Mouse (Mus musculus): ENCODE results near the gene Naglu.

Gene Naglu

DNA sequence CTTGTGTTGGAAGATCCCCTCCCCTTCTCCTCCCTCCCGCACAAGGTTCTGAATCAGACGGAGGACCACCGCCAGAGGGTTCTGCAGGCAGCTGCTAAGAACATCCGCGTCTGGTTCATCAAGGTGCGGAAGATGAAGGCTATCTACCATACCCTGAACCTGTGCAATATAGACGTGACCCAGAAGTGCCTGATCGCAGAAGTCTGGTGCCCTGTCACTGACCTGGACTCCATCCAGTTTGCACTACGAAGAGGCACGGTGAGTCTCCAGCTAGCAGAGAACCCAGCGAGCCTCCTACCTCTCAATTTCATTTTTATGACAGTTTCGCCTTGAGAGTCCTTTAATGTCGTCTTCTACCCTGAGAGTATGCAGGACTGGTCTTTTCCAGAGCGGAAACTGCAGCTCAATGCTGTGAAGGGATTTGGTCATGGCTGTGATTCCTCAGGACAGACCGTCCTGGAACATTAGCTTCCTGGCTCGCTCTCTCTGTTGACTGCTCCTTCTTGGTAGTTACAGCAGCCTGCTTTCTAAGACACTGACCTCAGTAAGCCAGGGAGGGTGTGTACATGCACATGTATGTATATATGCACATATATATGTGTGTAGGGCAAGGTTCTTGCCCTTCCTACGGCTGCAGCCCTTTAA is 35.8 kb upstream of the Naglu start:
- Histone ChIP-seq H3K4me1 (replicated peaks; ENCODE audit: low read depth, low read length) (no peaks in the 10 kb centered on the region), H3K27me3 (ENCODE audit: insufficient read depth, low read length) (no peaks in the 10 kb centered on the region), H3K4me3 (replicated peaks; ENCODE audit: low read length) (no peak overlapping the region), H3K9me3 (ENCODE audit: low read length) (no peaks in the 10 kb centered on the region), H3K36me3 (ENCODE audit: insufficient read depth, low read length) (peaks cover 53% of the 10 kb centered on the region)
- TF ChIP-seq CTCF (conservative IDR thresholded peaks at IDR 0.05; ENCODE audit: low read length) (no peak), NANOG (IDR thresholded peaks at IDR 0.05; ENCODE audit: borderline replicate concordance, low read length) (no peak), POU5F1 (IDR thresholded peaks at IDR 0.05; ENCODE audit: borderline replicate concordance, low read length) (no peak)

DNA sequence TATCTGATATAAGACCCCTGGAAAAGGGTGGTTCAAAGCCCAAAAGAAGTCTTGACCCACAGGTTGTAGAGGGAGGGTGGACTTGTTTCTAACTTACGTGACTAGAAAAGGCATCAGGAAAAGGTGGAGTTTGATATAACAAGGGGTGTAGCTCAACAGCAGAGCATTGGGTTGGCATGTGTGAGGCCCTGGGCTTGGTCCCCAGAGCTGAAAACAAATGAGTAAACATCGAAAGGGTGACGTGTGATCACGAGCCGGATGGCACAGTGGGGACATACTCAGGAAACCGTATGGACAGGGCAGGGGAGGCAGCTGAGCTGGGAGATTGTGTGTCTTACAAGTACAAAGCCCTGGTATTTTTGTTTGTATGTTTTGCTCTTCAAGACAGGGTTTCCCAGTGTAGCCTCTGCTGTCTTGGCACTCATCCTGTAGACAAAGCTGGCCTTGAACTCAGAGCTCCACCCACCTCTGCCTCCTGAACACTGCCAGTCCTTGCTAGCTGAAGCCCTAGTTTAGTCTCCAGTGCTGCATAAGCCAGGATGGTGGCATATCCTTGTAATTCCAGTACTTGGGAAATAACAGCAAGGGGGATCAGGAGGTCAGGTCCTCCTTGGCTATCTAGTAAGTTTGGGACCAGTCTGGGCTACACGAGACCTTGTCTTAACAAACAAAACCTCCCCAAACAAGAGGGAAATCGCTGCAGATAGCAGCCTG is 35.0 kb upstream of the Naglu start:
- no peaks in the 10 kb centered on the region for H3K4me1 ChIP-seq (replicated peaks; ENCODE audit: low read depth, low read length)
- no peak overlapping the region for H3K4me3 ChIP-seq (replicated peaks; ENCODE audit: low read length)
- TF ChIP-seq NANOG (IDR thresholded peaks at IDR 0.05; ENCODE audit: borderline replicate concordance, low read length) (no peak), CTCF (conservative IDR thresholded peaks at IDR 0.05; ENCODE audit: low read length) (no peak), POU5F1 (IDR thresholded peaks at IDR 0.05; ENCODE audit: borderline replicate concordance, low read length) (no peak)
- H3K9me3 ChIP-seq (ENCODE audit: low read length), result no peaks in the 10 kb centered on the region
- no peaks in the 10 kb centered on the region for H3K27me3 ChIP-seq (ENCODE audit: insufficient read depth, low read length)
- H3K36me3 ChIP-seq (ENCODE audit: insufficient read depth, low read length), result peaks cover 51% of the 10 kb centered on the region

DNA sequence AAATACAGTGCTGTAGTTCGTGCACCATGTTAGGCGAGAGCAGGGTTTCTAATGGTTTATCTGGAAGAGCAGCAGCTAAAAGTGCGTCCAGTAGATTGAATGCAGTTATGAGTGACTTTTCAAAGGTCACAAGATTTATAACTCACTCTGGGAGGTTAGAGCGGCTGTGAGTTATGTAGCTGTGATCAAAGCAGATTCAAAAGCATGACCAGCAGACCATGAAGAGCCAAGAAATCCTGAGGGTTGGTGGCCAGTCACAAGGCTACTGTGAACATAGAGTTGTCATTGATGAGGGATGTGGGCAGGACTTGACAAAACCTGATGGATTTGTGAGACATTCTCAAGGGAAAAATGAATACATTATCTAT is 34.5 kb upstream of the Naglu start:
- Histone ChIP-seq H3K4me1 (replicated peaks; ENCODE audit: low read depth, low read length) (no peaks in the 10 kb centered on the region), H3K9me3 (ENCODE audit: low read length) (no peaks in the 10 kb centered on the region), H3K36me3 (ENCODE audit: insufficient read depth, low read length) (peaks cover 51% of the 10 kb centered on the region), H3K27me3 (ENCODE audit: insufficient read depth, low read length) (no peaks in the 10 kb centered on the region), H3K4me3 (replicated peaks; ENCODE audit: low read length) (no peak overlapping the region)
- TF ChIP-seq NANOG (IDR thresholded peaks at IDR 0.05; ENCODE audit: borderline replicate concordance, low read length), result no peak
- no peak for TF ChIP-seq CTCF (conservative IDR thresholded peaks at IDR 0.05; ENCODE audit: low read length)

DNA sequence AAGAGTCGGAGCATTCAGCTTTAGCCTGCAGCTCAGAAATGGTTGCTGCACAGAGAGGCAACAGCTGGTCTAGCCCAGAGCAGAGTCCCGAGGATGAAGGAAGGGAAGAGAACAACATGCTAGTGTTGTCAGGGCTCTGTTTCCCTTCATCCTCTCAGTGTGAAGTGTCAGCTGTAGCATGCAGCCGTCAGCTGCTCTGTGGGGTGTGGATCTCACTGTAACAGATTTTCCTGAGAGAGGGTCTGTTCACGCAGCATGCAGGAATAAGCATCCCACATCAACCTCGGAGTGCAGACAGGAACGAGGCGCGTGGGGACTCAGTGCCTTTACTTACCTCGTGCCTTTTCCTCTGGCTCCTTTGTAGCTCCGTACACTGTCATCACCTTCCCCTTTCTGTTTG is 32.0 kb upstream of the Naglu start:
- no peaks in the 10 kb centered on the region for H3K27me3 ChIP-seq (ENCODE audit: insufficient read depth, low read length)
- H3K9me3 ChIP-seq (ENCODE audit: low read length), result no peaks in the 10 kb centered on the region
- H3K4me3 ChIP-seq (replicated peaks; ENCODE audit: low read length), result no peak overlapping the region
- TF ChIP-seq POU5F1 (IDR thresholded peaks at IDR 0.05; ENCODE audit: borderline replicate concordance, low read length), result no peak
- TF ChIP-seq NANOG (IDR thresholded peaks at IDR 0.05; ENCODE audit: borderline replicate concordance, low read length), result no peak
- H3K4me1 ChIP-seq (replicated peaks; ENCODE audit: low read depth, low read length), result no peaks in the 10 kb centered on the region
- H3K36me3 ChIP-seq (ENCODE audit: insufficient read depth, low read length), result peaks cover 56% of the 10 kb centered on the region

DNA sequence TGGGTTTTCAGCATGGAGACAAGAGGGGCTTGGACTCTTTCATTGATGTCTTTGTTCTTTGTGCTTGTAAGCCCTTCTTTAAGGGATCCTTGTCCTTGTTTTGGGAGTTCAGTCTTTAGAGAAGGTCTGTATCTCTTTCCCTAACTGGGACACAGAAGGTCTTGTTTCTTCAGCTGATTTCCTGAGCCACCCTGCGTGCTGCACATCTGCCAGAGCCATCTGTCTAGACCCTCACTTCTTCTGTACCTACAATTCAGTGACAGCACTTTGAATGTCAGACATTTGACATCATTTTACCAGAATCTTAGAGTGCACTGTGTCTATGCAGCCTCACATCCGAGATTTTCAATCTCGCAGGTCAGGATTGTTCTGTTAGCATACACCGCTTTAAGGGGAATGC is 24.0 kb upstream of the Naglu start:
- peaks cover 61% of the 10 kb centered on the region for H3K36me3 ChIP-seq (ENCODE audit: insufficient read depth, low read length)
- H3K4me3 ChIP-seq (replicated peaks; ENCODE audit: low read length), result no peak overlapping the region
- peaks cover 13% of the 10 kb centered on the region for H3K4me1 ChIP-seq (replicated peaks; ENCODE audit: low read depth, low read length)
- TF ChIP-seq POU5F1 (IDR thresholded peaks at IDR 0.05; ENCODE audit: borderline replicate concordance, low read length) (no peak), CTCF (conservative IDR thresholded peaks at IDR 0.05; ENCODE audit: low read length) (no peak), NANOG (IDR thresholded peaks at IDR 0.05; ENCODE audit: borderline replicate concordance, low read length) (no peak)
- no peaks in the 10 kb centered on the region for H3K9me3 ChIP-seq (ENCODE audit: low read length)
- no peaks in the 10 kb centered on the region for H3K27me3 ChIP-seq (ENCODE audit: insufficient read depth, low read length)

DNA sequence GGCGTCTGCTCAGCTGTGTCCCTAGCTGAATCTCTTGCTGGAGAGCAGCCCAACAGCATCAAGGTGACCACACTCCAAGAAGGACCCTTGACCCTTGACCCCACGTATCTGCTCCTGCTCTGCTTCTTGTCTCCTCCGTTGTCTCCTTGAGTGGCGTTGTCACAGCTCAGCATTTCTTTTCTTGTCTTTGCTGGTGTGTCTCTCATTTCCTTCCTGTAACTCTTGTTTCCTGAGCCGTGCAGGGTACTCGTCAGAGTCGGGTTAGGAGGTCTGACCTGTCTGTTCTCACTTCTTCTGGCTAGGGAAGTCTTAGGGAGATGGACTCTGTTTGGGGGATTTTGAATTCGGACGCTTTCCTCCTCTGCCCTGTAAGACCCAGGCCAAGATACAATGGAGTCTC is 23.4 kb upstream of the Naglu start:
- peaks cover 63% of the 10 kb centered on the region for H3K36me3 ChIP-seq (ENCODE audit: insufficient read depth, low read length)
- H3K4me1 ChIP-seq (replicated peaks; ENCODE audit: low read depth, low read length), result peaks cover 13% of the 10 kb centered on the region
- TF ChIP-seq NANOG (IDR thresholded peaks at IDR 0.05; ENCODE audit: borderline replicate concordance, low read length) (no peak), CTCF (conservative IDR thresholded peaks at IDR 0.05; ENCODE audit: low read length) (no peak), POU5F1 (IDR thresholded peaks at IDR 0.05; ENCODE audit: borderline replicate concordance, low read length) (no peak)

DNA sequence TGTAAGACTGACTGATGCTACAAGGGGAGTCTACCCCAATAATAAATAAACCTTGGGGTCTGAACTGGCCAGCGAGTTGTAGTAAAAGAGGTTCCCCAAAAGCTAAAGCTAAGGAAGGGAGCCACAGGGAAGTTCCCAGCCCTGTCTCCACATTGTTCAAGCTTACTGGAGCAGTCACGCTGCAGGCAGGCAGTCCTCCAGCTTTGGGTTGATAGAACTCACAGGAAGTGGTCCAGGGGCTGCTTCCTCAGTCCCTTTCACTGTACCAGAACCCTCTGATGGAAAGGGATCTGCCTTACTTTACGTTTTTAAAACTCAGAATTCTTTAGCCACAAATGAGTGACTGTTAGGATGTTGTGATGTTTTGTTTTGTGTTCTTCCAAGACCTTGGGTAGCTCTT is 22.3 kb upstream of the Naglu start:
- Histone ChIP-seq H3K9me3 (ENCODE audit: low read length) (no peaks in the 10 kb centered on the region), H3K4me1 (replicated peaks; ENCODE audit: low read depth, low read length) (peaks cover 13% of the 10 kb centered on the region), H3K4me3 (replicated peaks; ENCODE audit: low read length) (no peak overlapping the region), H3K36me3 (ENCODE audit: insufficient read depth, low read length) (peaks cover 56% of the 10 kb centered on the region), H3K27me3 (ENCODE audit: insufficient read depth, low read length) (no peaks in the 10 kb centered on the region)
- TF ChIP-seq NANOG (IDR thresholded peaks at IDR 0.05; ENCODE audit: borderline replicate concordance, low read length), result no peak
- no peak for TF ChIP-seq CTCF (conservative IDR thresholded peaks at IDR 0.05; ENCODE audit: low read length)
- TF ChIP-seq POU5F1 (IDR thresholded peaks at IDR 0.05; ENCODE audit: borderline replicate concordance, low read length), result no peak

More for the DNA sequence above, 23.4 kb upstream of the Naglu start:
- Histone ChIP-seq H3K27me3 (ENCODE audit: insufficient read depth, low read length) (no peaks in the 10 kb centered on the region), H3K9me3 (ENCODE audit: low read length) (no peaks in the 10 kb centered on the region), H3K4me3 (replicated peaks; ENCODE audit: low read length) (no peak overlapping the region)

DNA sequence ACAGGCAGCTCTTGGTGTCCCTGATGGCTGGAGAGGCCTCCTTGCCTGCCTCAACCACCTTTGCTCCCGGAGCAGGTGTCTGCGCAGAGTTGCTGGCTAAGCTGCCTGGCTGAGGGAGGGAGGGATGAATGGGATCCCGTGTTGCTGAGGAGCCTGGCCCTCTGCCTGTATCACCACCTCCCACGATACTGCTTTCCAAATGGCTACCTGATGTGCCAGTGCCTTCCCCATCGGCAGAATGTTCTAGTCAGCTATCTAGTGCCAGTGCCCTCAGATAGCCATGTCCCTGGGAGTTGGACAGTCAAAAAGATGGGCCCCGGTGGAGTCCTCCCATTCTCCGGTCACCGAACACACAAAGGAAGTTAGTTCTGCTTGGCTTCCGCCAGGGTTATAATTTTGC is 19.5 kb upstream of the Naglu start:
- Histone ChIP-seq H3K4me3 (replicated peaks; ENCODE audit: low read length) (no peak overlapping the region), H3K4me1 (replicated peaks; ENCODE audit: low read depth, low read length) (peaks cover 31% of the 10 kb centered on the region), H3K9me3 (ENCODE audit: low read length) (peaks cover 4% of the 10 kb centered on the region), H3K27me3 (ENCODE audit: insufficient read depth, low read length) (no peaks in the 10 kb centered on the region), H3K36me3 (ENCODE audit: insufficient read depth, low read length) (peaks cover 28% of the 10 kb centered on the region)
- no peak for TF ChIP-seq NANOG (IDR thresholded peaks at IDR 0.05; ENCODE audit: borderline replicate concordance, low read length)

DNA sequence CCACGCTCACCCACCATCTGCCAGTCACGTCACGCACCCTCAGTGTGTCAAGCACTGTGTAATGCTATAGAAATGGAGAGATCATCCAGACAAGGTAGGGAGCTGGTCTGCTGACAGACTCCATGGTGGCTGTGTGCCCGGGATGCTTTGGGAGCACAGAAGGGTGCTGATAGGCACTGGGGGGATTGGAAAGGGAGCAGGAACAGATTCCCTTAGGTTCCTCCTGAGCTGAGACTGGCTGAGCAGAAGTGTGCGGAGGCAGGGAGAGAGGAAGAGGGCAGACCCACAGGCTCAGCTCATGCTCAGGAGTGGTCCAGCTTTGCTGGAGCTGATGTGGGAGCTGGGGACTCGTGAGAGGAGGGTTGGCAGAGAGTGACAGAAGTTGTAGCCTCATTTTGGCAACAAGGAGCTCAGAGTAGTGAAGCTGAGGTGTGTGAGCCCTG is 18.7 kb upstream of the Naglu start:
- no peaks in the 10 kb centered on the region for H3K27me3 ChIP-seq (ENCODE audit: insufficient read depth, low read length)
- TF ChIP-seq POU5F1 (IDR thresholded peaks at IDR 0.05; ENCODE audit: borderline replicate concordance, low read length), result no peak
- TF ChIP-seq NANOG (IDR thresholded peaks at IDR 0.05; ENCODE audit: borderline replicate concordance, low read length), result no peak
- no peak for TF ChIP-seq CTCF (conservative IDR thresholded peaks at IDR 0.05; ENCODE audit: low read length)
- peaks cover 21% of the 10 kb centered on the region for H3K36me3 ChIP-seq (ENCODE audit: insufficient read depth, low read length)
- H3K4me1 ChIP-seq (replicated peaks; ENCODE audit: low read depth, low read length), result peaks cover 36% of the 10 kb centered on the region
- H3K4me3 ChIP-seq (replicated peaks; ENCODE audit: low read length), result no peak overlapping the region
- peaks cover 4% of the 10 kb centered on the region for H3K9me3 ChIP-seq (ENCODE audit: low read length)

Data from E14TG2a.4 (cell line).